In genomic region chr17:70521058-70521851, GRCm38 (mm10) we compare ENCODE assay signal across 14 mouse cellular contexts.
DNase-seq lines count a peak whose midpoint lies in the region; ATAC-seq and TF ChIP-seq lines count a peak whose summit lies in the region.
"Had no signal": no experiment of that assay in that cellular context is flagged by ENCODE, and none has a peak within 500 bp of the region (broad histone marks: within the 10 kb centered on the region; RNA-seq: fewer than 3 reads in every experiment).

No protein-coding gene starts in this region.

- H3K4me3 ChIP-seq in hindbrain, embryonic 15.5 days: no peak overlapping the region
- H3K4me3 ChIP-seq in hindbrain, embryonic 13.5 days: no peak overlapping the region
- H3K4me3 ChIP-seq in midbrain, embryonic 11.5 days (ENCODE audit: low read depth, low read length): no peak overlapping the region
- no peak overlapping the region for H3K4me3 ChIP-seq in midbrain, embryonic 13.5 days (replicated peaks)
- no peak overlapping the region for H3K4me3 ChIP-seq in olfactory bulb, adult 2 months (ENCODE audit: insufficient read depth, low read depth, low read length)
- H3K4me3 ChIP-seq: liver, embryonic 13.5 days had no signal

- 62% methylated on average over 5 of the region's 5 CpGs for WGBS in hindbrain, embryonic 15.5 days
- 74% methylated on average over 5 of the region's 5 CpGs for WGBS in hindbrain, embryonic 13.5 days
- WGBS in midbrain, embryonic 11.5 days: 79% methylated on average over 5 of the region's 5 CpGs
- 78% methylated on average over 5 of the region's 5 CpGs for WGBS in midbrain, embryonic 13.5 days
- 27% methylated on average over 5 of the region's 5 CpGs for whole genome bisulfite sequencing in olfactory bulb, adult 2 months

- H3K4me1 ChIP-seq in hindbrain, embryonic 15.5 days (replicated peaks): peaks cover 15% of the 10 kb centered on the region
- H3K4me1 ChIP-seq in hindbrain, embryonic 13.5 days (replicated peaks): no peaks in the 10 kb centered on the region
- H3K4me1 ChIP-seq in midbrain, embryonic 11.5 days (ENCODE audit: control insufficient read depth, insufficient read depth, low read length): no peaks in the 10 kb centered on the region
- 0 out of 2 replicates have a peak, but pooled peaks cover 3% of the 10 kb centered on the region for H3K4me1 ChIP-seq in midbrain, embryonic 13.5 days (replicated peaks)
- peaks cover 13% of the 10 kb centered on the region for H3K4me1 ChIP-seq in olfactory bulb, adult 2 months (ENCODE audit: control insufficient read depth, insufficient read depth, low read length)
- H3K4me1 ChIP-seq: liver, embryonic 13.5 days; stomach, embryonic 15.5 days had no signal

- H3K4me2 ChIP-seq in hindbrain, embryonic 15.5 days: peak overlapping the region; percentile 36
- H3K4me2 ChIP-seq in hindbrain, embryonic 13.5 days: no peak overlapping the region
- H3K4me2 ChIP-seq in midbrain, embryonic 11.5 days: no peak overlapping the region
- no peak overlapping the region for H3K4me2 ChIP-seq in midbrain, embryonic 13.5 days (replicated peaks)
- H3K4me2 ChIP-seq: liver, embryonic 13.5 days had no signal

- no peak for ATAC-seq in hindbrain, embryonic 15.5 days (ENCODE audit: low FRiP score, low read depth)
- no peak for ATAC-seq in hindbrain, embryonic 13.5 days (ENCODE audit: low FRiP score)
- no peak for ATAC-seq in midbrain, embryonic 11.5 days (ENCODE audit: low FRiP score)
- ATAC-seq in midbrain, embryonic 13.5 days: no peak
- ATAC-seq: Patski had no signal

- intact Hi-C loops in left cerebral cortex, postnatal 25 days (cut with DNase I): loop anchor here (5.0 kb wide), 1 partner anchor 49 kb away; no protein-coding TSS in a partner anchor

- H3K27me3 ChIP-seq in hindbrain, embryonic 15.5 days: no peaks in the 10 kb centered on the region
- no peaks in the 10 kb centered on the region for H3K27me3 ChIP-seq in hindbrain, embryonic 13.5 days
- no peaks in the 10 kb centered on the region for H3K27me3 ChIP-seq in midbrain, embryonic 11.5 days (ENCODE audit: control insufficient read depth, insufficient read depth, low read length)
- H3K27me3 ChIP-seq in midbrain, embryonic 13.5 days: no peaks in the 10 kb centered on the region
- H3K27me3 ChIP-seq: liver, embryonic 13.5 days; stomach, embryonic 15.5 days had no signal

- no peaks in the 10 kb centered on the region for H3K9me3 ChIP-seq in hindbrain, embryonic 15.5 days
- no peaks in the 10 kb centered on the region for H3K9me3 ChIP-seq in hindbrain, embryonic 13.5 days
- H3K9me3 ChIP-seq in midbrain, embryonic 11.5 days (ENCODE audit: control insufficient read depth, low read length): no peaks in the 10 kb centered on the region; the same call in 1 of the 2 replicates
- H3K9me3 ChIP-seq in midbrain, embryonic 13.5 days: 0 out of 2 replicates have a peak, but pooled peaks cover 3% of the 10 kb centered on the region
- H3K9me3 ChIP-seq: stomach, embryonic 15.5 days had no signal

- peaks cover 12% of the 10 kb centered on the region; the same call in 1 of the 2 replicates for H3K36me3 ChIP-seq in hindbrain, embryonic 15.5 days
- H3K36me3 ChIP-seq in hindbrain, embryonic 13.5 days: peaks cover 5% of the 10 kb centered on the region
- H3K36me3 ChIP-seq in midbrain, embryonic 11.5 days (ENCODE audit: control insufficient read depth, insufficient read depth, low read length): no peaks in the 10 kb centered on the region
- H3K36me3 ChIP-seq in midbrain, embryonic 13.5 days: no peaks in the 10 kb centered on the region
- H3K36me3 ChIP-seq: liver, embryonic 13.5 days; stomach, embryonic 15.5 days had no signal

- no peak overlapping the region for H3K27ac ChIP-seq in hindbrain, embryonic 15.5 days (replicated peaks)
- no peak overlapping the region for H3K27ac ChIP-seq in hindbrain, embryonic 13.5 days
- no peak overlapping the region for H3K27ac ChIP-seq in midbrain, embryonic 11.5 days (ENCODE audit: low read depth, low read length)
- no peak overlapping the region for H3K27ac ChIP-seq in midbrain, embryonic 13.5 days
- H3K27ac ChIP-seq in olfactory bulb, adult 2 months (ENCODE audit: insufficient read depth, low read depth, low read length): peak overlapping the region; percentile 75
- H3K27ac ChIP-seq: liver, embryonic 13.5 days; stomach, embryonic 15.5 days had no signal

- TF ChIP-seq POLR2A in olfactory bulb, adult 2 months (IDR thresholded peaks at IDR 0.05; ENCODE audit: insufficient read depth, low read depth, low read length): no peak

- TF ChIP-seq CTCF in olfactory bulb, adult 2 months (IDR thresholded peaks at IDR 0.05; ENCODE audit: insufficient read depth, low read depth, low read length): no peak

- DNase-seq in midbrain, embryonic 11.5 days (ENCODE audit: low spot score, missing footprints): peak; percentile 78
- peak; percentile 33 to 63 for DNase-seq in cerebellum, postnatal 25 days
- no peak for DNase-seq in left cerebral cortex, postnatal 25 days (ENCODE audit: low spot score in 2 of 2)
- DNase-seq: adrenal gland, adult 8-10 months; heart, postnatal 14 days; kidney, adult 18-20 months; liver, embryonic 13.5 days; lung, postnatal 36 days had no signal

- no peak overlapping the region for H3K9ac ChIP-seq in hindbrain, embryonic 15.5 days
- no peak overlapping the region for H3K9ac ChIP-seq in hindbrain, embryonic 13.5 days
- H3K9ac ChIP-seq in midbrain, embryonic 11.5 days (ENCODE audit: low read length): no peak overlapping the region
- no peak overlapping the region for H3K9ac ChIP-seq in midbrain, embryonic 13.5 days (replicated peaks)
- H3K9ac ChIP-seq: liver, embryonic 13.5 days; stomach, embryonic 15.5 days had no signal

Comparison
In these comparisons a context has a peak if more than half of its experiments do, and no peak if none do; other contexts are left out.
1. DNase-seq: peak in midbrain, embryonic 11.5 days (single experiment) and cerebellum, postnatal 25 days (2 of 2); none in left cerebral cortex, postnatal 25 days (0 of 2).